In the genomic region with DNA sequence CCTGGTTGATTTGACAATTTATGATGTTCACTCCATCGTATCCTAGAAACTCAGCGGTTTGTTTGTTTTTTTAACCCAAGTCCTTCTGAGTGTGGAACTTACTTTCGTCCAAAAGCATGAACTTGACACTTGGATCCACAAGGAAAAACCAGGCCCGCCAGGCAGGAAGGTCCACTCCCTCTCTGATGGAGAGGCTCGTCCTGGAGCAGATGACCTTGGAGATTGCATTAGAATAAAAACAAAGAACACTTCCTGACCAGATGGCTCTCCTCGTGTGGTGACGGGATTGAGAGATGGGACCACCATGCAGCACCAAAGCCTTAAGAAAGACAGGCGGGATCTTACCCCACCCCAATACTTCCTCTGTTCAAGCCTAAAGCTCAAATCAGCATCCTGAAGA, we compare ENCODE assay signal across 12 mouse cellular contexts. TPM values are rescaled to one million over a fixed set of nuclear protein-coding genes. Genes with fewer than 3 reads are reported as not detected.
DNase-seq lines count a peak whose midpoint lies in the region; TF ChIP-seq lines count a peak whose summit lies in the region.
"Had no signal": no experiment of that assay in that cellular context is flagged by ENCODE, and none has a peak within 500 bp of the region (broad histone marks: within the 10 kb centered on the region; RNA-seq: fewer than 3 reads in every experiment).

No protein-coding gene starts in this region.

- TF ChIP-seq CTCF in thymus, adult 2 months (IDR thresholded peaks at IDR 0.05; ENCODE audit: borderline replicate concordance, control insufficient read depth, extremely low read depth, insufficient read depth, low read length, poor library complexity), result no peak

- H3K4me3 ChIP-seq in heart, embryonic 10.5 days, result no peak overlapping the region
- no peak overlapping the region for H3K4me3 ChIP-seq in thymus, adult 2 months (ENCODE audit: control insufficient read depth, insufficient read depth, low read length)
- H3K4me3 ChIP-seq: embryonic facial prominence, embryonic 12.5 days; megakaryocyte, embryonic 14.5 days had no signal

- no peaks in the 10 kb centered on the region for H3K36me3 ChIP-seq in heart, embryonic 10.5 days
- no peaks in the 10 kb centered on the region for H3K36me3 ChIP-seq in thymus, adult 2 months (ENCODE audit: control insufficient read depth, insufficient read depth, low read length)
- H3K36me3 ChIP-seq: embryonic facial prominence, embryonic 12.5 days had no signal

- no peak for TF ChIP-seq POLR2A in thymus, adult 2 months (IDR thresholded peaks at IDR 0.05; ENCODE audit: control insufficient read depth, extremely low read depth, insufficient read depth, low read length, poor library complexity)

- DNase-seq in heart, adult 11 months, result peak; percentile 98
- no peak for DNase-seq in heart, embryonic 10.5 days (ENCODE audit: low spot score)
- peak; percentile 14 to 34 for DNase-seq in adrenal gland, postnatal 36 days
- peak; percentile 27 for DNase-seq in heart, postnatal 4 days
- peak; percentile 49 for DNase-seq in lung, postnatal 25 days (ENCODE audit: low spot score)
- no peak for DNase-seq in ovary, postnatal 14 days (ENCODE audit: low spot score)
- no peak for DNase-seq in layer of hippocampus, postnatal 10 days (ENCODE audit: low spot score in 2 of 2)
- no peak for DNase-seq in thymus, adult 2 months

- H3K27ac ChIP-seq in heart, embryonic 10.5 days, result no peak overlapping the region
- H3K27ac ChIP-seq in thymus, adult 2 months (ENCODE audit: control insufficient read depth, insufficient read depth, low read length), result no peak overlapping the region
- H3K27ac ChIP-seq: embryonic facial prominence, embryonic 12.5 days had no signal

- no peaks in the 10 kb centered on the region for H3K9me3 ChIP-seq in heart, embryonic 10.5 days
- H3K9me3 ChIP-seq: embryonic facial prominence, embryonic 12.5 days; megakaryocyte, embryonic 14.5 days had no signal

- WGBS in heart, embryonic 10.5 days, result 56% methylated on average over 8 of the region's 8 CpGs
- WGBS in thymus, adult 2 months, result 90% methylated on average over 8 of the region's 8 CpGs

- H3K4me1 ChIP-seq in heart, embryonic 10.5 days, result no peaks in the 10 kb centered on the region
- no peaks in the 10 kb centered on the region for H3K4me1 ChIP-seq in thymus, adult 2 months (replicated peaks; ENCODE audit: control insufficient read depth, insufficient read depth, low read length)

- no peaks in the 10 kb centered on the region for H3K27me3 ChIP-seq in heart, embryonic 10.5 days (ENCODE audit: insufficient read depth, poor library complexity, severe bottlenecking)
- no peaks in the 10 kb centered on the region for H3K27me3 ChIP-seq in thymus, adult 2 months (ENCODE audit: control insufficient read depth, insufficient read depth, low read length)
- H3K27me3 ChIP-seq: CH12.LX; embryonic facial prominence, embryonic 12.5 days had no signal

RNA-seq across cellular contexts. Expression of gene Apod, which starts 12.1 kb away (rescaled TPM):
- polyA plus RNA-seq in heart, embryonic 10.5 days (2016; fragmentation: Nextera tagmentation; extraction: Ambion mirVana), result not detected in 2 replicates
- total RNA-seq in adrenal gland, postnatal 36 days (2021), result 1 to 10 TPM; 4.7 to 4.9 TPM
- under 1 TPM; 0.27 to 0.45 TPM for total RNA-seq in heart, postnatal 4 days (2021)
- total RNA-seq in layer of hippocampus, postnatal 10 days (2021), result 10 to 100 TPM; 29.0 to 35.8 TPM
- polyA plus RNA-seq in thymus, adult 2 months (2012; rRNA removed), result 4.3 and 6.1 TPM in 2 replicates
- total RNA-seq: granulocyte monocyte progenitor cell, adult 5-6 weeks had no signal

RNA-seq across cellular contexts. Expression of gene Ppp1r2, which starts 51.6 kb away (rescaled TPM):
- polyA plus RNA-seq in heart, embryonic 10.5 days (2016; fragmentation: Nextera tagmentation; extraction: Ambion mirVana), result 85.0 and 95.4 TPM in 2 replicates
- 10 to 100 TPM; 76.2 to 76.3 TPM for total RNA-seq in adrenal gland, postnatal 36 days (2021)
- total RNA-seq in heart, postnatal 4 days (2021), result 100 to 1,000 TPM; 128 to 132 TPM
- total RNA-seq in layer of hippocampus, postnatal 10 days (2021), result 10 to 100 TPM; 64.3 to 65.2 TPM
- 31.7 and 43.0 TPM in 2 replicates for polyA plus RNA-seq in thymus, adult 2 months (2012; rRNA removed)

Comparison
In these comparisons a context has a peak if more than half of its experiments do, and no peak if none do; other contexts are left out.
1. DNase-seq: peak in heart, adult 11 months (single experiment), adrenal gland, postnatal 36 days (2 of 2), heart, postnatal 4 days (single experiment) and lung, postnatal 25 days (single experiment); none in heart, embryonic 10.5 days (single experiment), ovary, postnatal 14 days (single experiment), layer of hippocampus, postnatal 10 days (0 of 2) and thymus, adult 2 months (single experiment).
2. RNA of gene Apod, which starts 12.1 kb away (total RNA-seq): 29.0 to 35.8 TPM in layer of hippocampus, postnatal 10 days; 4.7 to 4.9 TPM in adrenal gland, postnatal 36 days and 0.27 to 0.45 TPM in heart, postnatal 4 days; every median in the first group is over 4 times any median in the second.